Mouse (Mus musculus) cerebellum, adult 9-11 months (tissue): ENCODE measurements at regions not wholly inside any gene's neighbourhood (a gene's known extent, or its start where the extent isn't known, plus 50 kb on each side); places are given as distances from the start of the nearest gene placed in this dataset.

ENCODE experiments used
- DNase-seq: peaks from one replicate; pipeline ENCODE4 v3.0.0; 2022

DNA sequence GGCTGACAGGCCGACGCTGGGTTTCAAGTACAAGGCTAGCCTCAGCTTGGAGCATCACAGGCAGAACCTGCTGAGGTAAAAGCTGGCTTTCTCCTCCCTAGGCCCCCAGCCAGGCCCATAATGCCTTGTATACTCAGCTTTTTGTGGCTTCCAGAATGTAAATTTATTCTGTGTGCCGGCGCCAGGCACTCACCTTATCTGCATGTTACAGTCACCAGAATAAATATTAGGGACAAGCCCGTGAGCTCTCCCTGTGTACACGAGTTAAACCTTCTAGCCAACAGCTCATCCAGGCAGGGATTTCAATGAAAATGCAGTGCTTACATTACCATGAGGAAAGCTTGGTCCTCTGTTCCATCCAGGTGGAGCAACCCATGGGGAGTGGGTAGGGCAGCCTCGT lies 325.3 kb downstream of the Ptpru start:
- no peak for DNase-seq

DNA sequence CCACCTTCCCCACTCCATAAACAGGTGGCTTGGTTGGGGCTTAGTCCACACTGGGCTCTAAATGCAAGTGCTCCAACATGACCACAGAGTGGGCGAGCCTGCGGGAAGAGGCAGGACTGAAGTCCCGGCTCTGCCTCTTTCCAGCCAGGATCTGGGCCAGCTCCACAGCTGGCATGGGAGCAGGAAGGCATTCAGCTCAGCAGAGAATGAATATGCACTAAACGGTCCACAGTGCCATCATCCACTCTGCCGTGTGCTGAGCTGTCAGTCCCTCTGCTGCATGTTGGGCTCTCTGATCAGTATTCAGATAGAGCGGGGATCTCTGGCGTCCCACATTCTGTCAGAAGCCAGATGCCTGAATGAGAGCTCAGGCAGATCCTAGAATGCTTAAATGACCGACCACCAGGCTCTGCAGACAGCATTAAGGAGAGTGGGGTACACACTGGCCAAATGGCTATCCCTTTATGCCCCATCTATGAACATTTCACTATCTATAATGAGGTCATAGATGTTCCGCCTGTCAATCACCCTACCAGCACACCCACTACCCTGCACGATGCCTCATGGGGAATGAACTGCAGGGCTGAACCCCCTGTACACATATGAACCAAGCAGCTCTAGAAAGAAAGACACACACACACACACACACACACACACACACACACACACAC lies 317.3 kb downstream of the Ptpru start:
- no peak for DNase-seq

- DNase-seq: no peak
These were observed 316.8 kb downstream of the Ptpru start for GRCm38 (mm10) chr4:131521307-131521651.

DNA sequence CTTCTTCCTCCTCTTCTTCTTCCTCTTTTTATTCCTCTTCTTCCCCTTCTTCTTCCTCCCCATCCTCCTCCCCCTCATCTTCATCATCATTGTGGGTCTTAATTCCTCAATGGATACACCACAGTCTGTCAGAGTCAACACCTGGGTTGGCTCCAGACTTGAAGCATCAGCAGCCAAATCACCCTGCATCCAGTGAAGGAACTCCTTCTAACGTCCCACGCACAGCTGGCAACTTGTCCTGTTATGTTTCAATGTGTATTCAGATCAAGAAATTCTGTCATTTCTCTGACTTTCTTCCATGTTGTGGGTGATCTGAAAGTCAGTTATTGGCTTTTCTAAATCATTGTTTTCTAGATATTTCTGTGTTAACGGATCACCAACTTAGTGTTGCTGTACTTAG lies 312.9 kb downstream of the Ptpru start:
- DNase-seq: no peak

- no peak for DNase-seq
These were observed 307.6 kb downstream of the Ptpru start for GRCm38 (mm10) chr4:131530491-131530890.

DNA sequence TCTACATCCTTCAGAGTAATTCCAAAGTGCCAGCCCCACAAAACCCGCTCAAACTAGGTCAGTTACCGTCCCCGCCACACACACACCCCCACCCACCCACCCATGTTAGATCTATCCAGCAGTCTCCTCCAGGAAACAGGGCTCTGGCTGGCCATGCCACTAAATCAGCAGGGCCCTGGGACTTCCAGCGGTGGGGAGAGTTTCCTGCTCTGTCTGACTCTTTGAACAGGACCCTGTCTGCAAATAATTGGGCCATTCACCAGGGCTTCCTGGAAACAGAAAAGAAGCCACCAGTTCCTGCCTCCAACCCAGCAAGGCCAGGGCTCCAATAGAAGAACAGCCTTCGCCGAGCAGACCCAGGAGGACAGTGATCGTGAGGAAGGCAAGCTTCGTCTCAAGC lies 307.1 kb downstream of the Ptpru start:
- DNase-seq: no peak

DNA sequence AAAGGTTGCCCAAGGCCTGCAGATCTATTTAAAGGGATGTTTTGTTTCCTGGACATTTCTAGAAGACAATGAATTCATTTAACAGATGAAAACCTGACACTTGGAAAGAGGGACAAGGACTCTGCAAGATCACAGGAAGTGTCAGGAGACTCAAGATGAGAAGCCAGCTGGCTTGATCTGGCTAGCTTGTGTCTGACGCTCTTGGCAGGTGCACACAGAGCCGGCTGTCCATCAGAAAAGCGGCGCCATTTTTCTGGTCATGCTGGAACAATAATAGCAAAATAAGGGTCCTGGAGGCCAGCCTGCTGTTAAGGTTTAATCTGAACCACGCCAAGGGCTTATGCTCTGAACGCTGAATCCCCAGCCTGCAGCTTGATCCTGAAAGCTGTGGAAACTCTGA lies 303.3 kb downstream of the Ptpru start:
- peak; percentile 51 for DNase-seq

GRCm38 (mm10) chr4:131538237-131538636 lies 299.9 kb downstream of the Ptpru start:
- no peak for DNase-seq

DNA sequence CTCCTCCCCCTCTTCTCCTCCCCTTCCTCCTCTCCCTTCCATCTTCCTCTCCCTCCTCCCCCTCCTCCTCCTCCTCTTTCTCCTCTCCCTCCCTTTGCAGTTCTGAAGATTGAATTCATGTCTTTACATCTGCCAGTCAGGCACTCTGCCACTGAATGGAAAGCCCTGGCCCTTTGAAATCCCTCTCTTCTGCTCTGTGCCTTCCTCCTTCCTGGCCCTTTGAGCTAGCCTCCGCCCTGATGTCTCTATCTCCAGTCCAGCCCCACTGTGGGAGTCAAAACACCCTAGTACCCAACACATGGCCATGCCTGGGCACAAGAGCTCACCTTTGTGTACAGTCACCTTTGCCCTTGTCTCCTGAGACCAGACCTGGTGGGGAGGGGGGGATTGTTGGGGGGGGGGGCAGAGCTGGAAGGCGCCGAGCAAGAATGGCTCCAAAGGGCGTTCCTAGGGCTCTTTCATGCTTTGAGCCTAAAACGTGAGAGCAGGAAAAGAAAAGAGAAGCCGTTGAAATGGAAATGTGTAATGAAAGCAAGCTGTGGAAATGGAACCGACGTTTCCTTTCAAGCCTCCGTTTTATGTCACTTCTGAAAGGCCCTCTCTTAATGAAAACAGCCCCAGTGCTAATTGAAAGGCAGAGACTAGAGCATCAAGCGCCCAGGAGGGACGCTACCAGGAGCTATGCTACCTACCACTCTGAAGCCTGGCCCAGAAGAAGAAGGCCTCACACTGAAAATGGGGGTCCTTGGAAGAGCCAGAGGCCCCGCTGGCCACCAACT lies 291.5 kb downstream of the Ptpru start:
- no peak for DNase-seq

GRCm38 (mm10) chr4:131549581-131549980 lies 288.5 kb downstream of the Ptpru start:
- peak; percentile 56 for DNase-seq

- DNase-seq: peak; percentile 27
These were observed 279.6 kb downstream of the Ptpru start for GRCm38 (mm10) chr4:131558513-131558912.

DNA sequence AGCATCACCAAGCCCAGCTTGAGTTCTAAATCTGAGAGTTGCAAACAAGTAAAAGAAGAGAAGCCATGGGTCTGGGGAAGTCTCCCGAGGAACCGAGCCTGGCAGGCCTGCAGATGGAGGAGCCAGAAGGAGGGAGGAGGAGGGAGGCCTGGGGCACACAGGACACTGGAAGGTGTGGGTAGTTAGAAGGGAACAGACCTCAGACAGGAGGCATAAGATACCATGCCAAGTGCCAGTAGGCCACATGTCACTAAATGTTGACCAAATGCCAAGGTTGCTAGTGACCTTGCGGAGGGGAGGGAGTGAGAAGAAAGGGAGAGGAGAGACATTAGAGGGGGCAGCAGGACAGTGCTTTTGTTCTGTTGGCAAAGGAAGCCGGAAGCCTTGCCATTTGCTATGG lies 274.2 kb downstream of the Ptpru start:
- peak; percentile 38 for DNase-seq

GRCm38 (mm10) chr4:131565203-131565602 lies 272.9 kb downstream of the Ptpru start:
- DNase-seq: no peak

DNA sequence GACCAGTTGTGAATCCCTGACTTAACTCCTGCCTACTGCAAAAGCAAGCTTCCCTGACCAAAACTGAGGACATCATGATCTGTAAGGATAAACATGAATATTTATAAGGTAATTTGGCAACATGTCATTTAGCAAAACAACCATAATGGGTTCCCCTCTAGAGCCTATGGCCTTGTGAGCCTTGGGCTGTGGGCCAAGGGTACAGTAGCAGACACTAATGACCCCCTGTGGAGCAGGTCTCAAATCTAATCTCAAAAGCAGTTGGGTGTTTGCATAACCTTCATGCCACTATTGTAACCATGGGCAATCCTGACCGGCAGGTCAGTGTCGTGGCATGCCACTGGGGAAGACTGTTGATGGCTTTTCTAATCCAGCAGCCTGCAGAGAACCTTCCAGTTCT lies 270.8 kb downstream of the Ptpru start:
- DNase-seq: no peak

DNA sequence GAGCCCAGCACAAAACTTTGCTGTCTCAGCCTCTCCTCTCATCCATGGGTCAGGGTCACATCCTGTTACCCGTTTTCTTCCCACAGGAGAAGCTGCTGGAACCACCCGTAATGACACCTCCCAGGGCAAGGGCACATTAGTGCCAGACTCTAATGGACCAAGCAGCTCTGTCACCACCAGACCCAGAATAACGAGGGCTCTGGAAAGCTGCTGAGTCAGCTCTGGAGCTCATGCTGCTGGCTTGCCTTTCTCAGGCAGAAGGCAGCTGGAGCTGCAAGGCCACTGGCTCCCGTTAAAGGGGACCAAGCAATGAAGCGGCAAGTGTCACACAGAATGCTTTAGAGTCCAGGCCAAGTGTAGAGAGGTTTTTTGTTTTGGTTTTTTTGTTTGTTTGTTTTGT lies 268.9 kb downstream of the Ptpru start:
- no peak for DNase-seq

DNA sequence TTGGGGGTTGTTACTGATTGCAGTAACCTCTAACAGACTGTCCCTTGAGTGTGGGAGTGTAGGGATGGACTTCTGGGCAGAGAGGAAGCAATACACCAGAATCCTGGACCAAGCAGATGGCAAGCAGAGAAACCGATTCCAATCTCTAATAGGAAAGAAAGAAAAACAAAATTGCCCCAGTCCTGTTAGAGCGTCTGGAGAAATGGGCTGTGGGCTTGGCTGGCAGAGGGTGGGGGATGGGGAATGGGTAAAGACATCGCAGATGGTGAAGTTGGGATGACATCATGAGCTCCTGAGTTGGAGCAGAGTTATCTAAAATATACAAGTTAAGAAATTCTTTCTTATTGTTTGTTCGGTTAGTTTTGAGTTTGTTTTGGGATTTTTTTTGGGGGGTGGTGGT lies 260.5 kb downstream of the Ptpru start:
- no peak for DNase-seq

GRCm38 (mm10) chr4:131585946-131586345 lies 252.1 kb downstream of the Ptpru start:
- DNase-seq: no peak

GRCm38 (mm10) chr4:131587536-131587935 lies 250.6 kb downstream of the Ptpru start:
- no peak for DNase-seq

GRCm38 (mm10) chr4:131590136-131590535 lies 248.0 kb downstream of the Ptpru start:
- no peak for DNase-seq

DNA sequence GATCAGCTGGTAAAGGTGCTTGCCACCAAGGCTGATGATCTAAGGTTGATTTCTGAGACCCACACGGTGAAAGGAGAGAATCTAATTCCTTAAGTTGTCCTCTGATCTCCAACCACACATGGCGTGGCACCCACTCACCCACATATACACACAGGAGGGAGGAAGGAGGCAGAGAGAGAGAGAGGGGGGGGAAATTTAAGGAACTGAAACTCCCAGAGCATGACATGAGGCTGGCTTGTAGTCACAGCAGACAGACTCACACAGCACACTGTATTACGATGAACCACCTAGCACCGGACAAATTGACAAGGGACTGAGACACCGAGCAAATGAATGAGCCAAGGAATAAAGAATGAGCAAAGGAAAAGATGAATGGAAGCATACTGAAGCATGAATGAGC lies 246.6 kb downstream of the Ptpru start:
- DNase-seq: no peak

- DNase-seq: no peak
These were observed 240.1 kb downstream of the Ptpru start for GRCm38 (mm10) chr4:131597996-131598395.

DNA sequence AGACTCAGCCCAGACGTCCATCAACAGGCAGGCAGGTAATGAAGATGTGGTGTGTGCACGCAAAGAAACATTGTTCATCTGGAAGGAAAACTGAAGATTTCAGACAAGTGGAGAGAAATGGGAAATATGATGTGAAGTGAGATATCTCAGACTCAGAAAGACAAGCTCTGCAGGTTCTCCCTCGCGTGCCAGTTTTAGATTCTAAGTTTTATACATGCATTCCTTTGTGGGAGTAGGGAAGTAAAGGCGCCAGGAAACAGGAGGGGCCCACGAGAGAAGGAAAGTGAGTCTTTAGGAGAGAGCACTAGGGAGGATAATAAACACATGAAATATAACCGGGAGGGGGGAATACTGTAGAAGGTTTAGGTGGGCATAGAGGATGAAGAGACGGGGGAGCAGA lies 223.7 kb downstream of the Ptpru start:
- no peak for DNase-seq

DNA sequence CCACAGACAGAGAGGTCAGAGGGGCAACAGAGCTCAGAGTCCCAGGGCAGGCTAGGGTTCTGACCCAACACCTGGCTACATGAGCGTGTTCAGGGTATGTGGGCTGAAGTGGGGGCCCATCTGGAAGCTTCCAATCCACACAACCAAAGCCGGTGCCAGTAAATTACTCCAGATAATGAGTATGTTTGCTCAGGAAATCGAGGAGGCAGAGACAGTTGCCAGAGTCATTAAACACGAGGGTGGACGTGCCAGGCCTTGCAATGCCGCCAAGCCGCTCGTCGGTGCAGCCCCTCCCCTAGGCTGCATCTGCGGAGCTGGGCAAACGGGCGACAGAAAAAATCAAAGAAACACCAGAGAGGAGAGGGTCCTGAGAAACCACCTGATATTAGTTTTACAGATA lies 222.5 kb downstream of the Ptpru start:
- DNase-seq: no peak

DNA sequence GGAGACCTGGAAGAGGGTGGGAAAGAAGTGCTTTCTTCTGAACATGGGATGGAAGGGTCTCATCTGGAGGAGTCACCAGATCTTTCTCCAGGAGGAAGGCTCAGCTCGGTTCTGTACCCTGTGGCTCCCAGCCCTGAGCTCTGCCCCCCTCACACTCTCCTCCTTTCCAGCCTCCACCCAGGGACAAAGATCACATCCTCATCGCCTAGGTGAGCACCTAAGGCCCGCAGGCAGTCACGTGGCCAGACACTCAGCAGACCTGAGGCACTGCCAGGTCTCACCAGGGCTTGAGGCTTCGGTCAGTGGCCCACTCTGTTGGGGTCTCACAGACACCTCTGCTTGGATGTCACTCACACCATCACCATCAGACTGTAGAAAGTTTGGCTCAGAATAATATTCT lies 200.0 kb downstream of the Ptpru start:
- DNase-seq: no peak

- DNase-seq: no peak
These were observed 182.1 kb downstream of the Ptpru start for GRCm38 (mm10) chr4:131656034-131656433.
